Mouse (Mus musculus) cerebellum, adult 11-12 months (tissue): ENCODE results near the gene Ext2.

Experiments used
- DNase-seq: peaks from one replicate; pipeline ENCODE4 v3.0.0; 2022

Ext2 gene

DNA sequence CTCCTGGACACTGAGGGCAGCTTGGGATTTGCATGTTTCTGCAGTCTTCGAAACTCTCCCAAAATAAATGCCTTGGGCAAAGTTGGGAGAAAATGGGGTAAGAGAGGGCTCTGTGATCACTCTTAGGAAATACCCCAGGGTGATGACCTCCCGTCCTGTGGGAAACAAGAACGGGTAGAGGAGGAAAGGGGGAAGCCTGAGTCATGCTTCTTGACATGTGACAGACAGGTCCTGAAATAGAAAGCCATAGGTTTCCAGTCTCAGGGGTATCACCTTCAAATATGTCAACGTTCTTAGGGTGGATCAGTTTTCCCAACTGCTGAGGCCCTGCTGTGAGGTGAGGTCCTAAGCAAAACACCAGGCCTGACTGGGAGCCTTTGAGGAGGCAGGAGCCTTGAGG, 46.9 kb downstream of the Ext2 start:
- no peak for DNase-seq

DNA sequence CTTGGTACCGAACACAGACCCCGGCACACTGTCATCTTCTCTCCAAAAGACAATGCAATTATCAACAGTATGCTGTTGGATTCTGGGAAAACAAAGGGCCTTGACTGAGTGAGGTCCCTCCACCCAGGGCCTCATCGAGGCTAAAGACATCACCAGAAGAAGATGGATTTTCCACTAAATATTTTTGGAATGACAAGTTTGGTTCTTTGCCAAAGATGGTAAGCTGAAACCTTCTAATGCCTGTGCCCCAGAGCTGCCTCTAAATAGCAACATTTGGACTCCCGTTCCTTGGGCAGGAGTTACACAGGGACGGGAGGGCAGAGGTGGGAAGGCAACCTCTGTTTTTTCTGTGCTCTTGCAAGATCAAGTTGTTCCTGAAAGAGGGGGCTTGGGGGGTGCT, 47.4 kb downstream of the Ext2 start:
- no peak for DNase-seq

DNA sequence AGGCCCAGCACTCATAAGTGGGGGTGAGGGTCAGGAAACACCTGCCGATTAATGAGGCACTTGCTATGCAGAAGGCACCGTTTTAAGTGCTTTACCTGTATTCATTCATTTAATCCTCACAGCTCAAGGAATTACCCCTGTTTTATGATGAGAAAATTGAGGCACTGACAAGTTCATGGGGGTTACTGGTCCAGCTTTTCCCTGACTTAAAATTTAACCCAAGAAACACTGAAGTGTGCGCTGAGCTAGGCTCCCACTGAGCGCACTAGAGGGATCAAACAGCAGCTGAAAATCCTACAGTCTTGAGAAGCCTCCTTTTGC, 49.6 kb downstream of the Ext2 start:
- no peak for DNase-seq

DNA sequence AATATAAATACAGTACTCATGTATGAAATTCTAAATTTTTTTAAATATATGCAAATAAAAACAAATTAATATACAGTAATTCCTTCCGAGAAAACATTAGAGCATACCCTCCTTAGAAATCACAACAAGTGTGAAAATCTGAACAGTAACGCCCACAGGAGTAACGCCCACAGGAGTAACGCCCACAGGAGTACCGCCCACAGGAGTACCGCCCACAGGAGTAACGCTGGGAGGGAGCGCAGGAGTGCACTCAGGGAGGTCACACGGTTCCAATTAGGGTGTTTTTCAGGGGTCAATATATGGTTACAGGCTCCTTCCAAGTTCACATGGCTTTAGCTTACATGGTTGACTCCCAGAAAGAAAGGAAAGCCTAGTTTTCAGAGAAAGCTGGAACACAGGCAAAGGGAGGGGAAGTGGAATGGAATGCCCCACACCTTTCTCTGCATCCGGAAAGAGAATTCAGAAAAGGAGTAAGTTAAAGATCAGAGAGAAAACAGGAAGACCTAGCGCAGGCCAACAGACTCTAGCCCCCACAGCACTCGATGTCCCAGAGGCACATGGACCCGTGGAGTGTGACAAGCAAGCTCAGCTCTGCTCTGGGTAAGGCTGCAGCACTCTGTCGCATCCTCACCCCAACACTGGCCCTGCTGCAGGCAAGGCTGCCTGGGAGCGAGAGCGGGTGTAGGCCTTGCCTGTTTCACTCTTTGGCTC, 50.2 kb downstream of the Ext2 start:
- DNase-seq: no peak

DNA sequence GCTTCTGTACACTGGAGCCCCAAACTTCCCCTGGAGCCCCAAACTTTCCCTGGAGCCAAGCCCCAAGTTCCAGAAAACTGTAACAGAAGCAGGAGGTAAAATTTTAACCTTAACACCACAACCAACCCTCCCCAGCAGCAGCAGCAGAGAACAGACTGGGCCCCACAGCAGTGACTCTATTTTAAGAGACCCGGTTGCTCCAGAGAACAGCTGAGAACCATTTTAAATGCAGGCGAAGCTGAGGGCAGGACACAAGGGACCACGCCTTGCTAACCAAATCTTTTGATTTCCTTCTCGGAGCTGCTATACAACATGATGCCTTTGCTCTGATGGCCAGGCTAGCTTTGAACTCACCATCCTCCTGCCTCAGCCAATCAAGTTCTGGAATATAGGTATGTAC, 51.5 kb downstream of the Ext2 start:
- DNase-seq: no peak

DNA sequence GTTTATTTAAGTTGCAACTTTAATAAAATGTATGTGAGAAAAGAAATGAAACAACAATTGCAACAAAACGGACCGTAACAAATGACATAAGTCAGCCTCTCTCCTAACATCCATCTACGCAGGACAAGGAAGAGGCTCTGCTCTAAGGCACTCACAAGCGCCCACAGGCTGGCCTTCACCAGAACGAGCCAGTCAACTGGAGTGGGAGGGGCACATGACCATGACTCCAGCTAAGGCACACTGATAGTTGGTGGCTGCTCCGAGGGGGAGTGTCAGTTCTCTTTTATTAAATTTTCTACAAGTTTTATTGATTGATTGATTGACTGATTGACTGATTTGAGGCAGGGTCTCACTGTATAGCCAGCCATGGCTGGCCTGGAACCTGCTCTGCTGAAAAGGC, 52.5 kb downstream of the Ext2 start:
- DNase-seq: no peak

DNA sequence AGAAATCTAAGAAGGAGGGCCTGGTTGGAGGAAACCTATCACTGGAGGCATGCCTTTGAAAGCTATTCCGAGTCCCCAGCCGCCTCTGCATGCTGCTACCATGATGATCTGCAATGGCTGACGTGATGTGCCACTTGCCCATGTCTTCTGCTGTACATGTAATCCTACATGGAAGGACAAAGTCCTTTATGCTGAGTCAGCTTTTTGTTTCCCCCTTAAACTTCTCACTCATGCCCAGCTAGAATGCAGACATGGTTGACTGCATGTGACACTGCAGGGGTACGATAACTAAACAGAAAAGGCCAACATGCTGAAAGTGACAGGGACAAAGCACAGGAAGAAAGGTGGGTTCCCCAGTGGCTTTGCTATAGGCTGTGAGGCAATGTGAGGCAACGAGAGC, 56.6 kb downstream of the Ext2 start:
- no peak for DNase-seq

DNA sequence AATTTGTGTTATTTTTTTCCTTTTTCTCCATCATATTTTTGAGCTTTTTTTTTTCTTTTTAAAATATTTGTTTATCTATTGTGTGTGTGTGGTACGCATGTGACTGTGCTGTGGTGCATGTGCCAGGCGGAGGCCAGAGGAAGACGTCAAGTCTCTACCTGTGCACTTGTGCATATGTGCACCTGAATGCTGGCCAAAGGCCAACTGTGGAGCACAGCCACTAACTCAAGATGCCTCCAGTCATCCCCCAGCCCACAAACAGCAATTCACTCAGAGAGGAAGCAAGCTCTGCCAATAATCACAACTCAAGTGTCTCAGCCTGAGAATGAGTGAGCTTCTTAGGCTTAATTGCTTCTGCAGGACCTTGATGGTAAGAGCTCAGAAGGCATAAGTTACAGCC, 58.2 kb downstream of the Ext2 start:
- no peak for DNase-seq

DNA sequence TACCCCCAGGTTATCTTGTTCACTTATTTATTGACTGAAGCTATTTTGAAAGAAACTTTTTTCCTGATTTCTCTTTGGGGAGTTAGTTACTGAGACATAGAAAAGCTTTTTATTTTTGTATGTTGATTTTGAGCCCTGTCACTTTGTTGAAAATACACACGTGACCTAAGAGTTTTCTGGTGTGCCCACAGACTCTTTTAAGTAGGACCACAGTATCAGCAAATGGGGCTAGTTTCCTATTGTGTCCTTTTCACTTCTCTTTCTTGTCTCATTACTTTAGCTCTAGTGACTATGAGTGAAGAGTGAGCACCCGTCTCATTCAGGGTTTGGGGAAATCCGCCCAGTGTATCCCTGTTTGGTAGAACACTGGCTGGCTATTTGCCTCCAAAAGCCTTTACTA, 62.0 kb downstream of the Ext2 start:
- no peak for DNase-seq

DNA sequence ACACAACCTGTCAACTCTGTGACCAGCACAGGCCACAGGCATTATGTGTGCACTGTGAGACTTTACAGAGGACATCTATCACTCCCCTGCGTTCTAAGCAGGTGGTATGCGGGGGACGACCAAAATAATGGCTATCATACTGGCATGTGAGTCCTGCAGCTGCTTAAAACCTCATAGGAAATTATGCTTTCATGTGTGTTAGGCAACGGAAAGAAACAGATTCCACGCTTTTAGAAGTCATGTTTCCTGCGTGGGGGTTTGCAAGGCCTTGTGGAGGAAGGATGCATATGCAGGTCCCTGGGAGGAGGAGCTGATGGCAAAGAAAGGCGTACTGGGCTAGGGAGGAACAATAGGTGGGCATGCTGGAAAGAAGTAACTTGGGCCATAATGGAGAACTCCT, 63.2 kb downstream of the Ext2 start:
- DNase-seq: no peak

DNA sequence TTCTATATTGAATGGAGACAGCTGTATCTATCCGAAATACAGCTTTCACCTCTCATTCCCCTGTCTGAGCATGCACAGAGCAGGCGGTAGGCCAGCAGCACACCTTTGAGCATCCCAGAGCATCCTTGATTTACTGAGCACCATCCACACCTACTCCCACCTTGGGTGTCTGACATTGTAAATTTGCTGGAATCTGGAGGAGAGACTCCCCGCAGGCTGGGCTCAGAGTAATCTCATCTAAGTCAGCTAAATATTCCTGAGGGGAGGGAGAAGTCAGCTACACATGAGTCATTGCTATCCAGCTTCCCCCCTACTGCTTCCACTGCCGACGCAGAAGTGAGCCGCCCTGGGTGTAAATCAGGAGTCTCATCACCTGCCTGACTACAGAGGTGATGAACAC, 64.1 kb downstream of the Ext2 start:
- DNase-seq: no peak

DNA sequence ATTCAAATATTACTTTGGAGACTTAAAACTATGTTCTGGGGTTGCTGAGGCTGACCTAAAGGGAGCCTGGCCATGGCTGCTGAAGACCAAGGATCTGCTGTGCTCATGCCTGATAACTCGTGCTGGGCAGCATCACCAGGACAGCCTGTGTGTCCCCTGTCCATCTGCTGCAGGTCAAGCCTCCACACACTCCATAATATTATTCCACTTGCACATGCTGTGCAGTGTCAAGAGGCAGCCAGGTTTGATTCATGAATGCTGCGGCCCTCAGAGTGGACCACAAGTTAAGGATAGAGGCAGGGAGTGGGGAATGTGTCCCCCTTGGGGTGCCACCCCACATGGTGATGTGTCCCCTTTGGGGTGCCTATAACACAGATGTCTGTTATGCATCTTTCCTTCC, 68.0 kb downstream of the Ext2 start:
- DNase-seq: peak; percentile 84

DNA sequence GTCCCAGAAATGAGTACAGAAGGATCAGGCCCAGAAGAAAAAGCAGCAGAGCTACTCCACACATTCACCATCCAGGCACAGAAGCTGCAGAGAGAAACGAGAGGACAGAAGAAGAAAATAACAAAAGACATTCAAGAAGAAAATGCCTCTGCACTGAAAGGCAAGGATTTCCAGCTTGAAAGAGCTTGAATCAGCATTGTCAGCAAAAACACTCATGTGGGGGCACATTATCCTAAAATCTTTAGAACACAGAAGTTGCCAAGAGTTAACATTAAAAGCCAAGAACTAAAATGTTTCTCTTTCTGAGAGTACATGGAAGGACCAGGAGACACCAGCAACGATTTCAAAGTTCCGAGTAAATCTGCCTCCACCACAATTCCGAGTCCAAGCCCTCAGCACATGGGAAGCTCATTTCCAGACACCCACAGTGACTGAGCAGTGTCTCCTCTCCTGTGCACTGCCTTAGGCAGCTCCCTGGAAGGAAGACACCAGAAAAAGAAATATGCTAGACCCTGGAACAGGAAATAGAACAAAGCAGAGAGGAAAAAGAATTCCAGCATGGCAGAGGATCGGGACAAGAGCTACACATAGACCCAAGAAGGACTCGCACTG, 69.1 kb downstream of the Ext2 start:
- DNase-seq: no peak

DNA sequence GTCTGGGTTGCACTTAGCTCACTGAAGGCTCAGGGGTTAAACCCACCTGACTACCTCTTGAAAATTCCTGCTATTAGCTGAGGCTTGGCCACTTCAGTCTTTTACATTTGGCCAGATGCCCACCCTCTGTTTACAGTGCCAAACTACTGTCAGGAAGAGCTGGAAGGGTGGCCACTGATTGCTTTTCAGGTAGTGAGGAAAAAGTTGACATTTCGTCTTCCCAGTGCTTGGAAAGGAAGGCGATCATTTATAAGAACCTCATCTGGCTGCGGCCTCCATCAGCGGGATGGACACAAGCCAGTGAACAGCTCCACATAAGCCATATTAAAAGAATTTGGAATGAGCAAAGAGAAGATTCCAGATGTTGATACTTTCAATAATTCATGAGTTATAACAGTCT, 72.7 kb downstream of the Ext2 start:
- DNase-seq: no peak

DNA sequence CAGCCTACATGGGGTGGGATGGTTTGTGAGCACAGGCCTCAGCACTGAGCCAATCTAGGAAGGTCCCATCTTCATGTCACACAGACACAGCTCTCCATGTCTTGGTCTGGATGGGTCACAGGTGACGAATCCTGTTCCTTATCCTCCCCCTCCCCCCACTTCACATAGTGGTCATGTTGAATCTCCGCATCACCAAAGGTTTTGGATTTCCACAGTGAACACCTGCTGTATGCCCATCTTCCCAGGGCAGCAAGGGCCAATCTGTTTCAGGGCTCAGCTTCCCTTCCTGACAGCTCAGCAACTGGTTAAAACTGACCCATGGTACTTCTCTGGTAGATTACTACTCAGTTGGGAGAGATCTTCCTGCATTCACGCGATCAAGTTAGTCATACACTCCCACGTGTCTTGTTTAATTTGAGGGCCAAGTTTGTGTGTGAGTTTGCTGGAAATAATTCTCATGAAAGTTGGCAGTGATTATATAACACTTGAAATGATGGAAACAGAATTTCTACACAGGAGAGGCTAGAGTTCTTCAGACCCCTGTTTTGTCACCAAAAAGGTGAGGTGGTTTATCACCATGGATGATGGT, 74.7 kb downstream of the Ext2 start:
- no peak for DNase-seq

DNA sequence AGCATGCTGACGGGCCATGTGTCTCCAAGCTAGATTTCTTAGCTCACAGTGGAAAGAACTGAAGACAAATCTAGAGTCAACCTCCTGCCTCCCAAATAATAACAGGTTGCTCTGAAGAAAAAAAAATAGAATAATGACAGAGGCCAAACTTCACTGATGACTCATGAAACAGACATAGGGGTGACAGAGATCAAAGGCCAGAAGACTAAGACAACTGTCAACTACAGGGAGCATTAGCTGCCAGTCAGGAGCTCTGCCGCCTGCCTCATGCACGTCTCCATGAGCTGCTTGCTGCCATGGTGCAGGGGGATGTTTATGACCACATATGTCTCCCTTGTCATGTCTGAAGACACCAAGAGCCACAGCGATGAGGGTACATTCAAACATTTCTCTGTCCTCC, 75.7 kb downstream of the Ext2 start:
- DNase-seq: no peak

DNA sequence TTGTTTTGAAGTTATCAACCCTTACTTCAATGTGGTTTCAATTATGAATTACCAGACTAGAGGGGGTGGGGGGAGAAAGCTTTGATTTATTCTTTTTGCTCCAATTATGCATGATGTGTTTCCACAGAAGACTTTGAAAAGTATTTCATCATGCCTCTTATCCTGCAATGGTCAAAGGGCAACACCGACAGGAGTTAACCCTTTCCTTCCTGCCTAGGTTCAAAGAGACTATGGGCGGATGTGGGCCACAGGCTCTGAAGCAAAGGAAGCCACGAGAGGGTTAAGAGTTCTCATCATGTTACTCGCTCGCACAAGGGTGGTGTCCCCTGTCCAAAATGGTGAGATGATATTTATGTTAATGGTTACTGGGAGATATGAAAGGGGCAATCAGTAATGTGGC, 76.2 kb downstream of the Ext2 start:
- no peak for DNase-seq

DNA sequence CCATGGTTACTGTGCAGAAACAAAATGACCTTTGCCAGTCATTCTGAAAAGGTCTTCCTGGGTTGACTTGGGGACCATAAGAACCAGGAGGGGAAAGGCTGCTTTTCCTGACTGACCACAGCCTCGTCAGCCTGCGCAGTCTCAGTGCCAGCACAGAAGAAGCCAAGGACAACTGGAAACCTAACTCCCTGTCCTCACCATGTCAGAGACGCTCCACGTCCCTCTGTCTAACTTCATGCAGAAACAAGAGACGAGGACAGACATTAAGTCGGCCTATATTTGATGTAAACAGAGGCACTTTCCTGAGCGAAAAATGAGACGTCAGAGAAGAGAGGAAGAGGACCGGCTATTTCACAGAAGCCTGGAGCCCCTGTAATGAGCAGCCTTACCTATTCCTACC, 76.6 kb downstream of the Ext2 start:
- DNase-seq: no peak

DNA sequence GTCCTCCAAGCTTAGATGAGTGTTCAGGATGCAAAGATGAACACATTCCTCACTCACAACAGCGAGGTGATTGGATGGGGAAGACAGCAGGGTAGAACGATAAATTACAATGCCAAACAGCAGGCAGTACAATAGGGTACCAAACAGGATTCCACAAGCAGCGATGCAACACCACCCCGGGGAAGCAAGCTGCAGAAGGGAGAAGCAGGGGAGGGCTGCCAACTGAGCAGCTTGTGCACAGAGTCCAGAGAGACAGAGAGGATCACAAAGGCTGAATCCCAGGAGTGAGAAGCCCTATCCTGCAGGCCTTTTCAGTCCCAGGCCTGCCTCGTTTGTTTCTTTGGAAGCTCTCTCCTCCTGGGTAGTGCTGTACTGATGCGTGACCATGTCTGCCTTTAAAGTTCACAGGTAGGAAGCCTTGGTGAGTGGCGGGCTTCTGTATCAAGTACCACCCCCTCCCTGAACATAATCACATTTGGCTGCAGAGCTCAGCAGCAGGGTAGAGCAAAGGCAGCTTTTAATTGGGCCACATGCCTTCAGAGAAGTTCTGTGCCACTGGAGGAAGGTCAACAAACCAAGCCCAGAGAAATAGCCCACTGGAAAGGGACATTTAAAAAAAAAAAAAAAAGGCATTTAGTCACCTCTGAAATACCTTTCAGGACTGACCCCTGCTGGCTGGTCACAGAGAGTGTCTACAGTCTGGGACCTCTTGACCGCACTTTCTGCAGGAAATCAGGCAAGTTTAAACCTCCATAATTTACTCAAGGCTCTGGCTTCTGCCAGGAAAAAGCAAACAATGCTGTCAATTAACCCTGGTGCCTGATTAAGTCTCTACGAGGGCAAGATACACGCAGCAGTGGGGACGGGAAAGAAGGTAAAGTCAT, 77.8 kb downstream of the Ext2 start:
- DNase-seq: peak; percentile 74

DNA sequence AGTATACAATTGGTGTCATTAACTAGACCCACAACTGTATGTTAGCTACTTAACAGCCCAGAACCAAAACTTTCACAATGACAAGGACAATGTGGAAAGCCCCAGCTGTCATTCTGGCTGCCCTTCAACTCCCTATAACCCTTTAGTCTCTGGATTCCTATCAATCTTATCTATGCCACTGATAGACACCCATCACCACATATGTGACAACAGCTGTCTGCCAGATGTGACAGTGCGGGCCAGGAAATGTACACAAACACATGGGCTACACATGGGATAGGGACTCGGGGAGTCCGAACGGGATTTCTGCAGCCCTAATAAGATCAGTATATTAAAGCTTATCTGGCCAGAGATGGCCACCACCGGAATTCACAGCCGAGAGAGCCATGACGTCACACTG, 80.7 kb downstream of the Ext2 start:
- DNase-seq: no peak

DNA sequence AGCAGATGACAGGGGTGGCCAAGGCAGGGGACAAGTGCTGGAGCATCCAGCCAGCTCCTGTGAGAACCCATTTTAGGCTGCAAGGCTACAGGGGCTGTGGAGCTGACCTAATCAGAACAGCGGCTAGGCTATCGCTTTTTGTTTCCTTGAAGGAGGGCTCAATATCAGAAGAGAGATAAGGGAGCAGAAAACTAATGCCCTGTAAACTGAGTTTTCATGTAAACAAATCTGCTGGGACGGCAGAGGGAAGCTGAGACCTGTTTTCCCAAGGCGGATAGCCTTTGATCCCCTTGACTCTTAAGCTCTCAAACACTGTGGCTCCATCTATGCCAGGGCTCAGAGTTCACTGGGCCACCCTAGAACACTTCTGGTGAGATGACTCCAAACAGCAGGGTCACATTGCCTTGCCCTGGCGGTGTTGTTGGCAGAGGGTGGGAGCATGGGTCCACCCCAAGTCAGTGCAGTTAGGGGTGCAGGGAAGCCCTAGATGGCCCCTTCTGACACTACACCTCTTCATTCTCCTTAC, 83.3 kb downstream of the Ext2 start:
- DNase-seq: no peak

DNA sequence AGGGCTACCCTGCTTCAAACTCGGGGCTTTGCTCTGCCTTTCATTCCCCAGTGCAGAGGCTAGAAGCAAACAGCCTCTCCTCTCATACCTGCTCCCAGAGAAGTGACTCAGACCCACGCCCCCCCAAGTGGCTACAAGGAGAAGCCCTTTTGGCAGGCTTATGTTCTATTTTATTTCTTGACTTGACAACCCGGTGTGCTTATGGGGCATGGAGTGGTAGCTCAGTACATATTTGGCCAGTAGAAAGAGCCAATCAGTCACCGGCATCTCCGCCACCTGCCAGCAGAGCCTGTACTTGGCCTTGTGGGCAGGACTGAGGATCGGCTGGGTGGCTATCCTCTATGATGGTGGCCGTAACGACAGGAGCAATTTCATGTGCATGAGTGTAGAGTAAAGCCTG, 85.2 kb downstream of the Ext2 start:
- no peak for DNase-seq

DNA sequence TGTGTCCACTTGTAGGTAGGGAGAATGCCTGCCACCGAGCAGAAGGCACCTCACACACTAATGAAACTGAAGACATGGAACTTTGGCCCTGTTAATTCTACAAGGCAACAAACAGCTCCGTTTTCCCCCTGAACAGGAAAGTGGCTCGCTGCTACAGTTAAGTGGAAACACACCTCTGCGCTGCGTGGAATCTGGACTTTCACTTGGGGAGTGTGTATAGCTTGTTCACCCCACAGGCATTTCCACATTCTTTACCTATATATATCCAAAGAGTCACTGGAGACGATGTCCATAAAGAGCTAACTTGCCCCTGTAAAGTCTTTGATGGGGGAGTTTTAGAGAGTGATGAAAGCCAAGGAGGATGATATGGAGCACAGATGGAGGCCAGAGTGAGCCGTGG, 89.7 kb downstream of the Ext2 start:
- DNase-seq: no peak

DNA sequence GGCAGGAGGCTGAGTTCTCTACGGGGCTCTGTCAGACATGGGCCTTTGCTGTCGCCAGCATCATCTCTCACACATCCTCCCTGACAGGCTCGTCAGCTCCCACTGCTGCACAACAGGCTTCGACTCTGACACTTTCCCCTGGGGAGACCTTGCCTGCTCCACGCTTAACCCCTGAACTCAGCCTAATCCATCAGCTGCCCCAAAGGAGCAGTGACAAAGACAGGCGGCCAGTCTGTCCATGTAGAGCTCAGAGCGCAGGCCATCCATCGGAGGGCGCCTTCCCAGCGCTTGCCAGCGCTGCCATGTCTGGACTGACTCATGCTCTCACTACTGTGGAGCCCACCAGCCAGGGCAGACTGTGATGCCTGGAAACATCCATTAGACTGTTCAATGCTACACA, 92.8 kb downstream of the Ext2 start:
- DNase-seq: no peak
